Mouse (Mus musculus) neutrophil, adult 83 days (primary cell): ENCODE results near the gene Eml3. TPM values are rescaled to one million over a fixed set of nuclear protein-coding genes. Genes with fewer than 3 reads are reported as not detected.

Experiments
- total RNA-seq, 2 experiments: library from RNA; stranded (reverse); gene quantifications; one replicate each; pipeline ENCODE4 v1.2.4; 2023

Eml3 gene
- total RNA-seq: 10 to 100 TPM; 46.2 to 51.1 TPM

DNA sequence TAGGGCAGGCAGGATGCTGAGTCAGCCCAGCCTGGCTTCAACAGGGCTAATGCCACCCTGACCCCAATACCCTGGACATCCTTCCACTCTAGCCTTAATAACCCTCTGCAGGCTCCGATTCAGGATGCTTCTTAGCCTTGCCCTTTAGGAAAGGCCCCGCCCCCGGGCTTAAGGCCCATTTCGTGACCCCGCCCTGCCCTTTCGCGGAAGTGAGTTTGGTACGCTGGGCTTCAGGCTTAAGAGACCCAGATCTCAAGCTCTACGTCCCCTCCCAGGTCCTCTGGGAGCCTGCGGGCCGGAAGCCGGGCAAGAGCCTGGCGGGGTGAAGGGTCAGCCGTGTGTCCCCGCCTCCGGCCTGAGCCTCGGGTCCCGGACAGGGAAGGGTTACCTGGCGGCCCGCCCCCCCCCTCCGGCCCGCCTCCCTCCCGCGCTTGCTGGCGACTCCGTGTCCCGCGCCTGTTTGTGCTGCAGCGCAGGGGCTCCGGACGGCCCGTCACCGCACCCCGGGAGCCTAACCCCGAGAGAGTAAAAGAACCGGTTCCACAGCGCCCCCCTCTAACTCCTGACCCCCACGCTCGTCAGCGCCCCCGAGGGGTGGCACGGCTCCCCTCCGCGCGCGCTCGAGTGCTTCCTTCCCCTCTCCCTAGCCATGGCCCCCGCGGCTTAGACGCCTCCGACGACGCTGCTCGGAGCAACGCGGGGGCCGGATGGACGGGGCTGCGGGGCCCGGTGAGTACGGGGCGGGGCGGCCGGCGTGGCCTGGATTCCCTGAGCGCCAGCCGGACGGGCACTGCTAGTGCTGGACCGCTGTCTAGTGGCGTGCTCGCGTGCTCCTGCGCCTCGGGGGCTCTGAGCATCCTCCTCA, at the start of gene Eml3, which contains the start of gene Rom1:
Eml3 (plus strand) TSS at position 329 of the 865 bp plus-strand sequence.
Rom1 (minus strand) TSS at position 133 of the 865 bp plus-strand sequence.

DNA sequence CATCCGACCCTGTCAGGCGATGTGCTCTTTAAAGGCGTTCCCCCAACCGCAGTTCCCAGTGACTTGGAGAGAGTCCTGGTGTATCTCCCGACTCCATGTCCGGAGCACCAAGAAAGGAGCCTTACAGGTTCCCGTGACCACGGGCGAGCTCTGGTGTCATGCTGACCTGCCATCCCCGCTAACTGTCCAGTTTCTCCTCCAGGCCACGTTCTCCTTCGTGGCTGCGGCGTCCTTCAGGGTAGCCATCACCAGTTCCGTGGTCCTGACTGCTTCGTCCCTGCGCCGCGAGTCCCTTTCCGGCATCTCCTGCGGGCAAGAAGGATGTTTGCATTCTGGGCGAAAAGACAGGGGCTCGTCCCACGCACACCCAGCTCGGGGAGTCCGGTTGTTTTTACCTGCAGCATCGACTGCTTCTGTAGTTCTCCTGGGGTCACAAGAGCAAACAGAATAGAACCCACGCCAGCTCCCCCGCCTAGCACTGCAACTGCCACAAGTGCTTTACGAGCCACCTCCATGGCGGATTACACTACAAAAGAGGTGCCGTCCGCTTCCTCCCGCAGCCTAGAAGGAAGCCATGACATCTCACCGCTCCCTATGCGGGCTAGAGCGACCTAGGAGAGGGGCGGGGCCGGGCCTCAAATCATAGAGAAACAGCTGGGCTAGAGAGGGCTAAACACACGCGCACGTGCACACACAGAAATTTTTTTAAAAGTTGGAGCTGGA, 48.9 kb upstream of the Eml3 start, which contains the start of gene Uqcc3:
Uqcc3 (minus strand) TSS at position 613 of the 723 bp plus-strand sequence.

DNA sequence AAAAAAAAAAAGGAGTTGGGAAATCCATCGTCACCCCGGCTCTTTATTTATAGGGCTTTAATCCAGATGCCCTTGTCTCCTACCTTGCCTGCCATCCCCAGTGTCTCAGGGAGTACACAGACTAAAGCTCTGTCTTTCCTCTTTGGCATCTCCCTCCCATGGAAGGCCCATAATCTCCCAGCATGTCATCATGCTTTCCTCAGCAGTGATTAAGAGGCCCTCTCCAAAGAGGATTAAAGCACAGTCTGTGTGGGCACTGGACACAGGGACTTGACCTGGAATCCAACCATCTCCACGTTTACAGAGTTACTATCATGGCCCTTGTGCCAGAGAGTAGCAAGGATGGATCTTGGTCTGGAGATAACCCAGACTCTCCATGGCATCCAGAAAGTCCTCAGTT, 45.7 kb upstream of the Eml3 start, which contains the start of the genes Lbhd1 and Gm49403:
Lbhd1 (plus strand) TSS at position 117 of the 400 bp plus-strand sequence.
Gm49403 (plus strand) TSS at position 315 of the 400 bp plus-strand sequence.

DNA sequence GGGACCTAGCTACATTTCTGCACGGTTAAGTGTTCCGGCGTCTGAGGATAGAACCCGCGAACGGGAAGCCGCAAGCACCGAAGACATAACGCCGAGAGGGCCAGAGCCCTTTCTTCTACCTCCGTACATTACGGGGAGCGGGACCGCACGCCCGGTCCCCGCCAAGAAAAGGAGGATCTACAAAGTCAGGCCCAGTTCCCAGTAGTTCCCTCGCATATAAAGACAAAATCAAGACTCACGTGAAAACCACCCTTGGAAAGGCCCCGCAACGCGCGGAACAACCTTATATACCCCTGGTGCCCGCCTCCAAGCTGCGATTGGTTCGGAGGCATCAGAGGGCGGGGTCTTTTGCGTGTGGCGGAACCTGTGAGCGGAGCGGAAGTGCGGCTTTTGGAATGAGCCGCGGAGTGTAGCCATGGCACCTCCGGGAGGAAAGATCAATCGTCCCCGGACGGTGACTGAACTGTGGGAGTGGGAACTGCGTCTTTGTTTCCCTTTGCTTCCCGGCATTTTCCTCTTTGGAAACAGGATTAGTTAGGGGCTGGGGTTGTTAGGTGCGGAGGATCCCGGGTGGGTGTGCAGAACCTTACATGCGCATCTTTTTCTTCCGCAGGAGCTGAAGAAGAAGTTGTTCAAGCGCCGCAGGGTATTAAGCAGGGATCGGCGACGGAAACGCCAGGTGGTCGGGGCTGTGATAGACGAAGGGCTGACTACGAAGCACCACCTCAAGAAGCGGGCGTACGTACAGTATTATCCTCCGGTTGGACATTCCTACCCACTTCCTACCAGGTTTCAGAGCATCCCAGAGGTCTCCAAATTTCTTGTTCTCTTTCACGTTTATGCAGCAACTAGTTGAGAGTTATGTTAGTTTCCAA, 40.6 kb upstream of the Eml3 start, which contains the start of the genes 1810009A15Rik and Gm49416:
1810009A15Rik (plus strand) TSS at position 343 of the 875 bp plus-strand sequence.
Gm49416 (plus strand) TSS at position 416 of the 875 bp plus-strand sequence.

DNA sequence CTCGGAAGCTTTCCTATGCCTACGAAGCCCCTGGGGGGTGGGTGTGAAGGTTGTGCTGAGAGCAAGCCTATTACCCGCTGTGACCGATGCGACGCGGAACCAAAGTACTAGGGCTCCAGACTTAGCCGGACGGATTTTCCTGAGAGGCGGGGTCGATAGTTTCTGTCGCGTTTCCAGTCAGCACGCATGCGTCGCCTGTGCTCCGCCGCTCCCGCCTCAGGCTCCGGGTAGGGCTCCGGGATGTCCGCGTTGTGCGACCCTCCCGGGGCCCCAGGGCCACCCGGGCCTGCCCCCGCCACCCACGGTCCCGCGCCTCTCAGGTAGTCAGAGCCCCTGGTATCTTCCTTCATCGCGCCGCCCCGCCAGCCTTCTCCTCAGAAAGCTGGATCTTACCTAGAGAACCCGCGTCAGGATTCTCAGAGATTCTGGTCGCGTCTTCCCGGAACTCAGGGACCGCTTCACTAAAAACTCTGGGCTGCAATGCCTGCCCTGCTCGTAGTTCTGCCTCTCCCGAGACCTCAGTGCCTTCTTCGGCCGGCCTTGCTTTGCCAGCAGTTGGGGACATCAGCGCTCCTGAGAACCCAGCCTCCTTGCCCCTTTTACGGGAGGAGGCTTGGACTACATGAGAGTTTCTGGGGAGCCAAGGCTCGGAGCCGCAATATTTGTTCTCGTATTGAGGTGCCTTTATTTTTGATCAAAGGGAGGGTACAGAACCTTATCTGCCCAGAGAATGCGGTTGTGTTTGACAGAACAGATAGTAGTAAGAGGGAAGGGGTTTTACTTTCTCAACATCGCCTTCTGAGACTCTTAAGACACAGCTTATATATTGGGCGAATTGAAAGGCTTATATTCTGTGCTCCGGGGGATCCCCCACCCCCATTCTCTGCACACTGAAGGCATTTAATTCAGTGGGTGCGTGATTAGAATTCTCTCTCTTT, 36.3 kb upstream of the Eml3 start, which contains the start of gene Ints5:
Ints5 (plus strand) TSS at position 177 of the 938 bp plus-strand sequence.

DNA sequence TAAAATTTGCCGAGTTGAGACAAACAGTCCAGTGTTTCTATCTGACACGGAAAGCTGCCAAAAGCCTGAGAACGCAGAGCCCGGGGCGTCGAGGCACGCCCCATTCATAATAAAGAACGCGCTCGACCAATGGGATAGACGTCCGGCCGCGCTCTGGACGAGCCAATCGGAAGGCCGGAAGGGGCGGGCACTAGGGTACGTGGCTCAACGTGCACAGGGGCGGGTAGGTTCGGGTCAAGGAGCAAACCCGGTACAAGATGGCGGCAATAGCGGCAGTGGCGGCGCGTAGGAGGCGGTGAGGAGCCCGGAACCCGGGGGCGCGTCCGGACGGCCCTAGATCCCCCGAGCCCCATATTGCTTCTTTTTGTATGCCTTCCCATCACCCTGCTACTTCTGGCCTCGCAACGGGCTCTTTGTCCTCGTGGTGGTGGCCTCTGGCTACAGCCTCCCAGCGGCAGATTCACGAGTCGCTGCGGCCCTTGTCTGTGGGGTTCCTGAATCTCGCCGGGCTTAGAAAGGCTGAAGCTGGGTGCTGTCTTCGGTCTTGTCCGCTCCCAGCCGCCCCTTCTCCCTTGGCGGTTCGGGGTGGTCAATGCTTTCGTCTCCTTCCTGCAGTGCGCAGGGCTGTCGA, 31.4 kb upstream of the Eml3 start, which contains the start of gene Ganab:
Ganab (plus strand) TSS at position 207 of the 631 bp plus-strand sequence.

DNA sequence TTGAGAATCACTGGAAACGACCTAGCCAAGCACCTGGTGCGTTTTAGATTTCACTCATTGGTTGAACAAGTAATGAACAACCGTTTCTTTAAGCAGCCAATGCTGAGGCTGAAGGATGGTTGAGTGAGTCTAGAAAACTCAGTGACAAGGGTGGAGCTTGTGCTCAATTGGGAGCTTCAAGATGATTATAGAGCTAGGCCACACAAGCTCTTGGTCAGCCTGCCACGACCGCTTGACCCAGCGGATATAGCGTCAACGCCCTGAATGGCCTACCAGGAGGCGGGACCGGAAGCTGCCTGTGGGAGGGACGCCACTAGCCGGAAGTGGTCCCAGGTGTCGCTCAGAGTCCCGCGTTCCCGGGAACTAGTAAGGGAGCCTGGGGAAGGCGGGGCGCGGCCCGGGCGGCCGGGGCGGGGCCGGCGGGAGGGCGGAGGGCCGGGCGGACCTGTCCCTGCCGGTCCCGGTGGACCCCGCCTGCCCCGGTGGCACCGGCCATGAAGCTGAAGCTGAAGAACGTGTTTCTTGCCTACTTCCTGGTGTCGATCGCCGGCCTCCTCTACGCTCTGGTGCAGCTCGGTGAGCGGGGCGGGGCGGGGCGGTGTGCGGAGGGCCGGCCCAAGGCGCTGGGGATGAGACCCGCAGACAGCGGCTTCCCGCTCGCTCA, 9.1 kb upstream of the Eml3 start, which contains the start of gene B3gat3:
B3gat3 (plus strand) TSS at position 302 of the 664 bp plus-strand sequence.

DNA sequence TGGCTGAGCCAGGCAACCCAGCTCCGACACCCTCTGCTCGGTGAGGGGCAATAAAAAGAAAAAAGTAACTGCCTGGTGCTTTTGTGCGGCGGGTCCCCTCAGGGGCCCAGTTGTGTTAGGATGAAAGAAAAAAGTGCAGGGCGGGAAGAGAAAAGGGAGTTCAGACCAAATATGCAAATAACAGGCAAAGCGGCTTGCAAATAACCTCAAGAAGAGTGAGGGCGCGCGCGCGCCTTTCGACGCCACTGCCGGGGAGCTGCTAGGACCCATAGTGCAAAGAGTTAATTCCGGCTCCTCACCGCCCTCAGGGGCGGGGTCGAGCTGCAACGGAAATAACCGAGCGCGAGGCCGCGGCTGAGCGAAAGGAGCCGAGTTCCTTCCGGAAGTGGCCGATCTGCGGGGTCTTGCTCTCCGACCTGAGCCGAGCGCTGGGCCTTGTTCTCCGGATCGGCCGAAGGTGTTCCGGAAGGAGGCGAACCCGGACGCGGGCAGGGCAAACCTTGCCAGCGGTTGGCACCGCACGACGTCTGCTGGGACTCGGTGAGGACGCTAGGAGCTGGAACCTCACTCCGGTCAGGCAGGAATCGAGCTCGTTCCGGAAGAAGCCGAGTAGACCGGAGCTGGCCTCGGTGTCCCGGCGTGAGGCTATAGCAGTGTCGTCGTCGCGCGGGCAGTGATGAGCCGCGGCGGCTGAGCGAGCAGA, 12.3 kb downstream of the Eml3 start, which contains the start of gene Mta2:
Mta2 (plus strand) TSS at position 361 of the 703 bp plus-strand sequence.

DNA sequence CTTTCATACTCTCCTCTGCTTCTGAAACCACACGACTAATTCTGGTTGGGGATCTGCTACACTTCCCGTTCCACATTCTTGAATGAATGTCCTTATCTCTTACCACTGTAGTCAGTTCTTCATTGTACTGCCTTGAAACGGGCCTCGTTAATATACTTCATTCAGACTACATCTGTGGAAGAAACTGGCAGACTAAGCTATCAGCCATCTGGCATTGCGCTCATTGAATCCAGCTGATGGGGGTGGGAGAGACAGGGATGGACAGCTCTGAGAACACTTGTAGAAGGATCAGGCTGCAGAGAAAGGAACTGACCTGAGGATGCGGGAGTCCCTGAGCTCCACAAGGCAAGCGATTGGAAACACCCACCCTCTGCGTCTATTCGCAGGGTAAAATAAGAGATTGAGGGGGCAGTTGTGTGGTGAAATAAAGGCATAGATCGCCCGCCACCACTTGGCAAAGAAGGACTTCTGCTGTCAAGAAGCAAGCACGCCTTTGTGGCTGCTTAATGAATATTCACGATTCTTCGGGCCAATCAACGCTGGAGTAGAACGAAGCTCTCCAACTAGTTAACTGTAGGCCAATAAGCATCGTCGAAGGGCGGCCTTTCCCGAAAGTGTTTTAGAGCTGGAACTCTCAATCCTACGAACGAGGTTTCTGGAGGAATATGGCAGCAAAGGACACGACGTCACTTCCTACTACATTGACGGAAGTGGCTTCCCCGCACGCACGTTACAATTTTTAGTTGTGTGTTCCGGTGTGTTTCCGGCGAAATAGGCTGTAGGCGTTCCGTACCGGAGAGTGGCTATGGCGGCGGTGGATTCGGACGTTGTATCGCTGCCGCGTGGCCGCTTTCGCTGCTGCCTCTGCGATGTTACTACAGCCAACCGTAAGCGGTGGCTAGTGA, 24.0 kb downstream of the Eml3 start, which contains the start of gene Tut1:
Tut1 (plus strand) TSS at position 713 of the 905 bp plus-strand sequence.

DNA sequence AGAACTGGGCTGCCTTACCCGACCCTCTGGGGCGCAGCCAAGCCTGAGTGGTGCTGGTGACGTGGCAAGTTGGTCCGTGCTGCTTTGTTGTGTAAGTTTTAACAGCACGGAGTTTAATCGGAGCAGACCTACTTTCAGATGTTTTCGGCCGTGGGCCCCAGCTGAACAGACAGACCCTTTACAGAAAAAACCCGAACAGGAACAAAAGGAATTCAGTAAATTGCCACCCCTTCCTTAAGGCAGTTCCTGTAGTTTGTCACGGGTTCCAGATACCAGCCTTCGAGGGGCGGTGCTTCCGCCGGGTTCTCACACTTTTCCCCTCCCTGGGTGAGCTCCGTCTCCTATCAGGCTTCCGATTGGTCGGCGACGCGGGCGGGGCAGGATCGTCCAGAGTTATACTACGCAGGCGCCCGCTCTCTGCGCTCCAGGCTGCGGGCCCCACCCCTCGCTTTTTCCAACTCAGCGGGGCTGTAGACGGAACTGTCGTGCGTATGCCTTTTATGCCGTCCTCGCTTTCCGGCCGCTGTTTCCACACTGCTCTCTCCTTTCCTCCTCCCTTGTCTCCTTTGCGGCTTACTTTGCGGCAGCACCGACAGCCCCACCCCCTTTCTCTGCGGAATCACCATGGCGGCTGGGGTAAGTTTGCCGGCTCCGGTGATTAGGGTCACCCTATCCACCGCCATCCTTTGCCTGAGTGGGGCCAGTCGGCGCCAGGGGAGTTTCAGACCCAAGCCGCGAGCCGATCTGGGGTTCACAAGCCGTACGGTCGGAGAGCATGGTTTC, 37.4 kb downstream of the Eml3 start, which contains the start of gene Eef1g:
Eef1g (plus strand) TSS at position 452 of the 783 bp plus-strand sequence.

DNA sequence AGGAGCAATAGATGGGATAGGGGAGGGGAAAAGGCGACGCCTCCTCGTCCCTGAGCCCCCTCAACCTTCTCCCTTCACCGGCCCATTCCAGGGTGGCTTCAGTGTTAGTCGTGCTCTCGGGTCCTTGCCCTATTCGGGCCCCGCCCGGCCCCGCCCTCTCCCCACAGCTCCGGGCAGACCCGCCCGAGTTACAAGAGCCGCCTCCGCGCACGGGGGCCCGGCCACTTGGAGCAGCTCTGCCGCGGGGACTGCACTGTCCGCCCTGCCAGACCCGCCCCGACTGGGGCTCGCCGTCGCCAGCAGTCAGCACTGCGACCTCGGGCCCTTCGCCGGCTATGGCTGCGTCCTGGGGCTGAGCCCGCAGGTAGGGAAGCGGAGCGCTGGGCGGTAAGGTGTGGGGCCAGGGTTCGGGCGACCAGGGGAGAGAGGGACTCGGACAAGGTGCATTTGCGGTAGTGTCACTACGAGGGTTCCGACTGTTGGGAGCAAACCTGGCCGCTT, 59.8 kb downstream of the Eml3 start, which contains the start of gene Ahnak:
Ahnak (plus strand) TSS at position 219 of the 501 bp plus-strand sequence.

Other genes starting within 250 kb of the Eml3 start
- 100 to 1,000 TPM; 110 to 140 TPM for gene Slc3a2, start 206.2 kb upstream of the Eml3 start, total RNA-seq
- 10 to 100 TPM; 18.5 to 22.5 TPM for gene Wdr74, start 193.7 kb upstream of the Eml3 start, total RNA-seq
- 1 to 10 TPM in 1 of 2 experiments, not detected in 1; 1.6 TPM for gene 1700092M07Rik, start 188.8 kb upstream of the Eml3 start, total RNA-seq
- gene Stx5a, start 188.1 kb upstream of the Eml3 start, total RNA-seq: 10 to 100 TPM; 95.0 to 99.4 TPM
- 100 to 1,000 TPM; 148 to 149 TPM for gene Nxf1, start 172.5 kb upstream of the Eml3 start, total RNA-seq
- gene Tmem223, start 158.6 kb upstream of the Eml3 start, total RNA-seq: 10 to 100 TPM; 24.2 to 30.1 TPM
- 10 to 100 TPM; 81.5 to 81.7 TPM for gene Tmem179b, start 155.1 kb upstream of the Eml3 start, total RNA-seq
- gene Taf6l, start 143.1 kb upstream of the Eml3 start, total RNA-seq: 10 to 100 TPM; 12.6 to 14.4 TPM
- gene Polr2g, start 131.0 kb upstream of the Eml3 start, total RNA-seq: 10 to 100 TPM; 42.9 to 43.0 TPM
- gene Zbtb3, start 127.0 kb upstream of the Eml3 start, total RNA-seq: 1 to 10 TPM; 1.1 to 1.4 TPM
- gene Ttc9c, start 110.2 kb upstream of the Eml3 start, total RNA-seq: 10 to 100 TPM; 25.6 to 25.7 TPM
- 10 to 100 TPM; 91.2 to 95.0 TPM for gene Hnrnpul2, start 109.5 kb upstream of the Eml3 start, total RNA-seq
- 10 to 100 TPM in 1 of 2 experiments, 1 to 10 TPM in 1; 3.1 to 11.6 TPM for gene AC129217.1, start 99.8 kb upstream of the Eml3 start, total RNA-seq
- gene Bscl2, start 92.1 kb upstream of the Eml3 start, total RNA-seq: 10 to 100 TPM; 57.2 to 57.4 TPM
- gene Gng3, start 90.4 kb upstream of the Eml3 start, total RNA-seq: under 1 TPM in 1 of 2 experiments, not detected in 1; 0.33 TPM
- gene Lrrn4cl, start 78.8 kb upstream of the Eml3 start, total RNA-seq: under 1 TPM in 1 of 2 experiments, not detected in 1; 0.13 TPM
- gene Ubxn1, start 58.1 kb upstream of the Eml3 start, total RNA-seq: 10 to 100 TPM; 92.2 to 94.2 TPM
- 10 to 100 TPM; 17.8 to 24.6 TPM for gene Uqcc3, start 48.6 kb upstream of the Eml3 start, total RNA-seq
- 10 to 100 TPM in 1 of 2 experiments, 1 to 10 TPM in 1; 5.4 to 17.3 TPM for gene Lbhd1, start 45.8 kb upstream of the Eml3 start, total RNA-seq
- not detected for gene Gm49403, start 45.6 kb upstream of the Eml3 start, total RNA-seq
- 10 to 100 TPM; 19.4 to 31.7 TPM for gene 1810009A15Rik, start 40.7 kb upstream of the Eml3 start, total RNA-seq
- 10 to 100 TPM in 1 of 2 experiments, not detected in 1; 10.3 TPM for gene Gm49416, start 40.6 kb upstream of the Eml3 start, total RNA-seq
- gene Ints5, start 36.5 kb upstream of the Eml3 start, total RNA-seq: 10 to 100 TPM; 15.0 to 15.1 TPM
- 10 to 100 TPM; 88.6 to 94.6 TPM for gene Ganab, start 31.5 kb upstream of the Eml3 start, total RNA-seq
- 10 to 100 TPM; 39.8 to 40.9 TPM for gene B3gat3, start 9.2 kb upstream of the Eml3 start, total RNA-seq
- gene Rom1, start 196 bp upstream of the Eml3 start, total RNA-seq: 1 to 10 TPM; 2.4 to 3.1 TPM
- gene Mta2, start 12.3 kb downstream of the Eml3 start, total RNA-seq: 100 to 1,000 TPM; 106 to 109 TPM
- 1 to 10 TPM; 7.5 to 8.5 TPM for gene Tut1, start 24.3 kb downstream of the Eml3 start, total RNA-seq
- gene Eef1g, start 37.5 kb downstream of the Eml3 start, total RNA-seq: 100 to 1,000 TPM; 131 to 159 TPM
- gene Ahnak, start 59.7 kb downstream of the Eml3 start, total RNA-seq: 100 to 1,000 TPM; 396 to 493 TPM
- gene Scgb1a1, start 158.4 kb downstream of the Eml3 start, total RNA-seq: not detected
- gene Asrgl1, start 206.1 kb downstream of the Eml3 start, total RNA-seq: 1 to 10 TPM; 7.4 to 9.5 TPM